Mouse (Mus musculus) limb, embryonic 11.5 days (tissue): Measurements from ENCODE around the gene Slc2a13. TPM values are rescaled to one million over a fixed set of nuclear protein-coding genes. Genes with fewer than 3 reads are reported as not detected.

Source experiments
- ATAC-seq: fragments of 200-750 bp; cut with Nextera tagmentation; 2 replicates; pipeline ENCODE4 v1.8.0; 2017; ENCODE audit warnings: low read depth; ENCODE audit not compliant: insufficient number of reproducible peaks, low FRiP score, low TSS enrichment
- DNase-seq: peaks from one replicate; pipeline ENCODE4 v3.0.0-alpha.2; 2015; ENCODE audit warnings: low spot score
- H3K27ac ChIP-seq: fragments of 300-500 bp; sonication (generic); replicated peaks from 2 replicates; pipeline ENCODE4 v1.5.1; 2014; ENCODE audit warnings: low read depth, mild to moderate bottlenecking, low read length
- H3K27me3 ChIP-seq: fragments of 300-500 bp; sonication (generic); 2 replicates; pipeline ENCODE4 v1.6.1; 2014; ENCODE audit warnings: mild to moderate bottlenecking, low read length, mixed read lengths; ENCODE audit not compliant: control insufficient read depth, insufficient read depth
- H3K36me3 ChIP-seq: fragments of 300-500 bp; sonication (generic); 2 replicates; pipeline ENCODE4 v1.6.1; 2014; ENCODE audit warnings: mild to moderate bottlenecking, low read length, moderate library complexity, mixed read lengths; ENCODE audit not compliant: control insufficient read depth, insufficient read depth
- H3K4me1 ChIP-seq: fragments of 300-500 bp; sonication (generic); 2 replicates; pipeline ENCODE4 v1.6.1; 2014; ENCODE audit warnings: low read length, mixed read lengths; ENCODE audit not compliant: control insufficient read depth, insufficient read depth
- H3K4me2 ChIP-seq: fragments of 300-500 bp; sonication (generic); 2 replicates; pipeline ENCODE4 v1.6.1; 2014; ENCODE audit warnings: low read depth, mild to moderate bottlenecking, moderate library complexity; ENCODE audit not compliant: severe bottlenecking
- H3K4me3 ChIP-seq: fragments of 300-500 bp; sonication (generic); 2 replicates; pipeline ENCODE4 v1.5.1; 2014; ENCODE audit warnings: low read depth, low read length
- H3K9ac ChIP-seq: fragments of 300-500 bp; sonication (generic); 2 replicates; pipeline ENCODE4 v1.6.1; 2014; ENCODE audit warnings: mild to moderate bottlenecking, low read length
- H3K9me3 ChIP-seq: fragments of 300-500 bp; sonication (generic); 2 replicates; pipeline ENCODE4 v1.6.1; 2016; ENCODE audit warnings: low read length; ENCODE audit not compliant: control insufficient read depth
- WGBS: fragments of 180-500 bp; shearing (Covaris S2); extraction: QIAGEN DNeasy Blood & Tissue Kit; methylation state at CpG from one replicate; pipeline ENCODE4 v1.1.7; 2014; 5-methylcytosine and 5-hydroxymethylcytosine counted together
- polyA plus RNA-seq: library from polyadenylated mRNA; unstranded; fragments of >200 nt; fragmentation: Nextera tagmentation; extraction: Ambion mirVana; gene quantifications from 2 replicates; pipeline ENCODE4 v1.2.1, GENCODE M21; 2014

The Slc2a13 gene
- polyA plus RNA-seq, 1 experiment from 2014 or later: 0.95 TPM

- WGBS: 83% methylated on average over 11 of the region's 11 CpGs
- Histone ChIP-seq H3K9me3 (no peaks in the 10 kb centered on the region), H3K4me1 (no peaks in the 10 kb centered on the region), H3K27ac (no peak overlapping the region), H3K4me2 (no peak overlapping the region), H3K36me3 (no peaks in the 10 kb centered on the region), H3K9ac (no peak overlapping the region), H3K27me3 (no peaks in the 10 kb centered on the region), H3K4me3 (no peak overlapping the region)
- DNase-seq (no peak), ATAC-seq (no peak)
Observed at GRCm38 (mm10) chr15:91377568-91377967, 195.5 kb downstream of the Slc2a13 start.

GRCm38 (mm10) chr15:91377105-91377504 lies 196.0 kb downstream of the Slc2a13 start:
- no peak overlapping the region for H3K4me3 ChIP-seq
- WGBS: 82% methylated on average over 11 of the region's 11 CpGs

GRCm38 (mm10) chr15:91374441-91374840 lies 198.6 kb downstream of the Slc2a13 start:
- H3K27ac ChIP-seq: no peak overlapping the region
- no peaks in the 10 kb centered on the region for H3K36me3 ChIP-seq
- no peak for ATAC-seq
- no peak overlapping the region for H3K4me2 ChIP-seq
- H3K9me3 ChIP-seq: no peaks in the 10 kb centered on the region
- DNase-seq: no peak
- H3K4me3 ChIP-seq: no peak overlapping the region
- H3K4me1 ChIP-seq: no peaks in the 10 kb centered on the region
- H3K27me3 ChIP-seq: no peaks in the 10 kb centered on the region
- H3K9ac ChIP-seq: no peak overlapping the region
- 71% methylated on average over 5 of the region's 5 CpGs for whole genome bisulfite sequencing

More at GRCm38 (mm10) chr15:91377105-91377504, 196.0 kb downstream of the Slc2a13 start:
- Histone ChIP-seq H3K27me3 (no peaks in the 10 kb centered on the region), H3K27ac (no peak overlapping the region), H3K4me1 (no peaks in the 10 kb centered on the region), H3K9ac (no peak overlapping the region), H3K36me3 (no peaks in the 10 kb centered on the region), H3K9me3 (no peaks in the 10 kb centered on the region), H3K4me2 (no peak overlapping the region)
- no peak for ATAC-seq
- DNase-seq: no peak

- DNase-seq (no peak), ATAC-seq (no peak)
- Histone ChIP-seq H3K4me1 (no peaks in the 10 kb centered on the region), H3K27me3 (no peaks in the 10 kb centered on the region), H3K9ac (no peak overlapping the region), H3K27ac (no peak overlapping the region), H3K4me3 (no peak overlapping the region), H3K9me3 (no peaks in the 10 kb centered on the region), H3K36me3 (no peaks in the 10 kb centered on the region), H3K4me2 (no peak overlapping the region)
- WGBS: 81% methylated on average over 7 of the region's 7 CpGs
Observed at GRCm38 (mm10) chr15:91373203-91373584, 199.9 kb downstream of the Slc2a13 start.

GRCm38 (mm10) chr15:91372464-91373202 lies 200.4 kb downstream of the Slc2a13 start:
- no peak for ATAC-seq
- WGBS: 80% methylated on average over 9 of the region's 9 CpGs

GRCm38 (mm10) chr15:91371859-91372394 lies 201.1 kb downstream of the Slc2a13 start:
- H3K4me1 ChIP-seq: no peaks in the 10 kb centered on the region
- H3K27me3 ChIP-seq: no peaks in the 10 kb centered on the region
- WGBS: 24% methylated on average over 7 of the region's 7 CpGs
- no peak overlapping the region for H3K9ac ChIP-seq
- no peak overlapping the region for H3K27ac ChIP-seq
- H3K4me3 ChIP-seq: no peak overlapping the region
- H3K9me3 ChIP-seq: no peaks in the 10 kb centered on the region
- no peak overlapping the region for H3K4me2 ChIP-seq
- no peaks in the 10 kb centered on the region for H3K36me3 ChIP-seq
- ATAC-seq (0 out of 2 replicates have a peak, but pooled peaks have one; percentile 28), DNase-seq (no peak)

More at GRCm38 (mm10) chr15:91372464-91373202, 200.4 kb downstream of the Slc2a13 start:
- no peak overlapping the region for H3K4me3 ChIP-seq
- no peak for DNase-seq
- H3K27ac ChIP-seq: no peak overlapping the region
- no peak overlapping the region for H3K4me2 ChIP-seq
- no peaks in the 10 kb centered on the region for H3K4me1 ChIP-seq
- no peak overlapping the region for H3K9ac ChIP-seq
- H3K36me3 ChIP-seq: no peaks in the 10 kb centered on the region
- no peaks in the 10 kb centered on the region for H3K27me3 ChIP-seq
- H3K9me3 ChIP-seq: no peaks in the 10 kb centered on the region

- Histone ChIP-seq H3K27ac (no peak overlapping the region), H3K9me3 (no peaks in the 10 kb centered on the region), H3K27me3 (no peaks in the 10 kb centered on the region), H3K9ac (no peak overlapping the region), H3K4me3 (no peak overlapping the region), H3K36me3 (no peaks in the 10 kb centered on the region), H3K4me2 (no peak overlapping the region), H3K4me1 (no peaks in the 10 kb centered on the region)
- no peak for ATAC-seq
- WGBS: 83% methylated on average over 11 of the region's 11 CpGs
- DNase-seq: no peak
Observed at GRCm38 (mm10) chr15:91369736-91370449, 203.2 kb downstream of the Slc2a13 start.

GRCm38 (mm10) chr15:91360495-91360894 lies 212.6 kb downstream of the Slc2a13 start:
- 73% methylated on average over 2 of the region's 2 CpGs for WGBS
- DNase-seq (no peak), ATAC-seq (no peak)
- Histone ChIP-seq H3K36me3 (no peaks in the 10 kb centered on the region), H3K9me3 (no peaks in the 10 kb centered on the region), H3K4me2 (no peak overlapping the region), H3K27me3 (no peaks in the 10 kb centered on the region), H3K9ac (no peak overlapping the region), H3K4me1 (no peaks in the 10 kb centered on the region), H3K27ac (no peak overlapping the region), H3K4me3 (no peak overlapping the region)
